Mouse (Mus musculus): Measurements from ENCODE around the gene Casc1. TPM values are rescaled to one million over a fixed set of nuclear protein-coding genes. Genes with fewer than 3 reads are reported as not detected.

Gene Casc1
- polyA plus RNA-seq, 1 experiment: 0.11 TPM

DNA sequence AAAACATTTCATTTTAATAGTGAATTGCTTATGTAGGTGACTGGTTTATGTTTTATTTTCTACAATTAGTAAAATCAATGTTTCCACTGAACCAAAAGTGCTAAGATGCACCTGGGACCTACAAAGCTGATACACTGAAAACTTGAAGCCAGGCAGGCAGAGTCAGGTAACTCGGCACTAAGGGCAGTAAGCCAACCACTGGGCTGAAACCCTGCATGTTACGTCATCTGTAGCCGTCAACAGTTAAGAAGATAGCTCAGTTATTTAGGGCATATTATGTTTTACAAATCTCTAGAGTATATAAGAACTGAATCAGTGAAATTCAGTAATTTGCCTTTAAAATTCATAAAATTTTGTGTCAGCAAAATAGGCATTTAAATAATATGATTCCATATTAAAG is 15.5 kb upstream of the Casc1 start:
- Histone ChIP-seq H3K4me2 (ENCODE audit: low read depth) (no peak overlapping the region), H3K27me3 (ENCODE audit: control insufficient read depth, insufficient read depth, insufficient read length) (no peaks in the 10 kb centered on the region), H3ac (ENCODE audit: control insufficient read depth, insufficient read length) (no peak overlapping the region), H3K79me2 (ENCODE audit: control insufficient read depth, insufficient read depth) (peaks cover 17% of the 10 kb centered on the region), H3K36me3 (ENCODE audit: control insufficient read depth, insufficient read depth) (peaks cover 48% of the 10 kb centered on the region), H3K4me3 (no peak overlapping the region)
- no peak for TF ChIP-seq SRF (IDR thresholded peaks at IDR 0.05; ENCODE audit: control insufficient read depth, insufficient read length, low read depth)
- TF ChIP-seq MYOG (IDR thresholded peaks at IDR 0.05; ENCODE audit: control insufficient read depth in 1 of 3, insufficient read depth in 1 of 3, insufficient read length in 2 of 3, low read depth in 2 of 3): no peak
- TF ChIP-seq POLR2AphosphoS2 (IDR thresholded peaks at IDR 0.05; ENCODE audit: insufficient read length, low read depth): no peak
- TF ChIP-seq MYOD1 (IDR thresholded peaks at IDR 0.05; ENCODE audit: control insufficient read depth in 1 of 3, insufficient read length in 2 of 3, low read depth in 2 of 3): no peak
- no peak for TF ChIP-seq USF1 (IDR thresholded peaks at IDR 0.05; ENCODE audit: low read depth)
- TF ChIP-seq TCF3 (IDR thresholded peaks at IDR 0.05; ENCODE audit: insufficient read length, low read depth): no peak
- TF ChIP-seq MAX (IDR thresholded peaks at IDR 0.05; ENCODE audit: low read depth): no peak

DNA sequence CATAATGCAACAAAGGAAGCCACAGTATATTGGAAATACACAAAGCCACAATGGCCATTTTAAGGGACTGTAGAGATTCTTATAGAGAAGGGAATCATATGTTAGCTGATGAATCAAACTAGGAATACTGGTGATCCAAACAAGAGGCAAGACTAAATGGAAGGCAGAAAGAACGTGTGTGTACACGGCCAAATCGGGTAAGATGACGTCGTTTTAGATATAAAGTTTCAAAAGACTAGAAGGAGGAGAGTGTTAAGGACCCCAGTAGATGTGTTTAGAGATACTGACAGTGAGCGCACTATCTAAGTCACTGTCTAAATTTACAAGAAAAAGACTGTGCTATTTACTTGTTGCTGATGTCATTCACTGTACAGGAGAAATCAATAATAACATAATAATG is 13.4 kb upstream of the Casc1 start:
- TF ChIP-seq TCF3 (IDR thresholded peaks at IDR 0.05; ENCODE audit: insufficient read length, low read depth) (no peak), SRF (IDR thresholded peaks at IDR 0.05; ENCODE audit: control insufficient read depth, insufficient read length, low read depth) (no peak), MYOG (IDR thresholded peaks at IDR 0.05; ENCODE audit: control insufficient read depth in 1 of 3, insufficient read depth in 1 of 3, insufficient read length in 2 of 3, low read depth in 2 of 3) (no peak), POLR2AphosphoS2 (IDR thresholded peaks at IDR 0.05; ENCODE audit: insufficient read length, low read depth) (no peak), MYOD1 (IDR thresholded peaks at IDR 0.05; ENCODE audit: control insufficient read depth in 1 of 3, insufficient read length in 2 of 3, low read depth in 2 of 3) (no peak), E2F4 (IDR thresholded peaks at IDR 0.05; ENCODE audit: insufficient read depth) (no peak), CEBPB (IDR thresholded peaks at IDR 0.05; ENCODE audit: insufficient read depth, poor library complexity, severe bottlenecking) (no peak), TCF12 (IDR thresholded peaks at IDR 0.05; ENCODE audit: insufficient read depth, poor library complexity, severe bottlenecking) (no peak), MAX (IDR thresholded peaks at IDR 0.05; ENCODE audit: low read depth) (no peak), USF1 (IDR thresholded peaks at IDR 0.05; ENCODE audit: low read depth) (no peak), POLR2A (IDR thresholded peaks at IDR 0.05; ENCODE audit: insufficient read length, low read depth) (no peak), REST (IDR thresholded peaks at IDR 0.05; ENCODE audit: insufficient read depth, insufficient read length) (no peak)
- H3K27me3 ChIP-seq (ENCODE audit: control insufficient read depth, insufficient read depth, insufficient read length): no peaks in the 10 kb centered on the region

DNA sequence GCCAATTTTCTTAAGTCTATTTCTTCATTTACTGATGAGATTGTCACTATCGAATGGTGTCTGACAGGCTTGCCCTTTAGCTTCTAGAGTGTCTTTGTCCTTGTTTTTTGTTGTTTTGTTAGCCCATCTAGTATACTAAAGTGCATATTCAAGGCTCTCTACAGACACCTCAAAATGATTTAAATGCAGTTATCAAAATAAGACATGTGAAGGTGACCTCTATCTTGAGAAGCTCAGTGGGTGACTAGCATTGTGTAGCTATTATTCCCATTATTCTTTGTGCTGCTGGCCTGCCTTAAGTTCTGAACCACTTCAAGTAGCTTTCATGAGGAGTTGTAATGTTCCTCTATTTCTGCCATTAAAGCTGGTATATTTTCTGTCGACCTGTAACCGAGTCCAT is 5.0 kb upstream of the Casc1 start:
- Histone ChIP-seq H3K4me3 (no peak overlapping the region), H3K36me3 (ENCODE audit: control insufficient read depth, insufficient read depth) (peaks cover 37% of the 10 kb centered on the region), H3K4me2 (ENCODE audit: low read depth) (no peak overlapping the region), H3K79me2 (ENCODE audit: control insufficient read depth, insufficient read depth) (peaks cover 11% of the 10 kb centered on the region), H3K27me3 (ENCODE audit: control insufficient read depth, insufficient read depth, insufficient read length) (no peaks in the 10 kb centered on the region), H3ac (ENCODE audit: control insufficient read depth, insufficient read length) (no peak overlapping the region)
- TF ChIP-seq SRF (IDR thresholded peaks at IDR 0.05; ENCODE audit: control insufficient read depth, insufficient read length, low read depth) (no peak), MYOD1 (IDR thresholded peaks at IDR 0.05; ENCODE audit: control insufficient read depth in 1 of 3, insufficient read length in 2 of 3, low read depth in 2 of 3) (no peak), CEBPB (IDR thresholded peaks at IDR 0.05; ENCODE audit: insufficient read depth, poor library complexity, severe bottlenecking) (no peak), MYOG (IDR thresholded peaks at IDR 0.05; ENCODE audit: control insufficient read depth in 1 of 3, insufficient read depth in 1 of 3, insufficient read length in 2 of 3, low read depth in 2 of 3) (no peak), TCF12 (IDR thresholded peaks at IDR 0.05; ENCODE audit: insufficient read depth, poor library complexity, severe bottlenecking) (no peak), MAX (IDR thresholded peaks at IDR 0.05; ENCODE audit: low read depth) (no peak), E2F4 (IDR thresholded peaks at IDR 0.05; ENCODE audit: insufficient read depth) (no peak), POLR2AphosphoS2 (IDR thresholded peaks at IDR 0.05; ENCODE audit: insufficient read length, low read depth) (no peak), USF1 (IDR thresholded peaks at IDR 0.05; ENCODE audit: low read depth) (no peak), TCF3 (IDR thresholded peaks at IDR 0.05; ENCODE audit: insufficient read length, low read depth) (no peak), POLR2A (IDR thresholded peaks at IDR 0.05; ENCODE audit: insufficient read length, low read depth) (no peak), REST (IDR thresholded peaks at IDR 0.05; ENCODE audit: insufficient read depth, insufficient read length) (no peak)

More for the DNA sequence above, 13.4 kb upstream of the Casc1 start:
- peaks cover 49% of the 10 kb centered on the region for H3K36me3 ChIP-seq (ENCODE audit: control insufficient read depth, insufficient read depth)
- H3K4me2 ChIP-seq (ENCODE audit: low read depth): no peak overlapping the region
- H3K79me2 ChIP-seq (ENCODE audit: control insufficient read depth, insufficient read depth): peaks cover 17% of the 10 kb centered on the region
- H3K4me3 ChIP-seq: no peak overlapping the region
- no peak overlapping the region for H3ac ChIP-seq (ENCODE audit: control insufficient read depth, insufficient read length)

DNA sequence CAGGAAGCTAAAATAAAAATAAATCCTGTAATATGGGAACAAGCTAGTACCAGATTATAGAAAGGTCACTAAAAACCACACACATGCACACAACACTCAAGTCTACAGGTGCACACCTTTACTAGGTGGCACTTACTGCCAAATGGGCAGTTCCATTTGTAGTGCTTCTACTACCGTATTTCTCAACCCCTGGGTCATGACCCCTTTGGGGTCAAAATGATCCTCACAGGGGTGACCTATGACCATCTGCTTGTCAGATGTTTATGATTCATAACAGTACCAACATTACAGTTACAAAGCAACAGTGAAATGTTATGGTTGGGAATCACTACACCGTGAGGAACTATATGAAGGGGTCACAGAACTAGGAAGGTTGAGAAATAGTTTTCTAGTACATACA is 3.1 kb upstream of the Casc1 start:
- Histone ChIP-seq H3K4me3 (no peak overlapping the region), H3K79me2 (ENCODE audit: control insufficient read depth, insufficient read depth) (peaks cover 11% of the 10 kb centered on the region), H3K4me2 (ENCODE audit: low read depth) (no peak overlapping the region), H3K27me3 (ENCODE audit: control insufficient read depth, insufficient read depth, insufficient read length) (no peaks in the 10 kb centered on the region), H3K36me3 (ENCODE audit: control insufficient read depth, insufficient read depth) (peaks cover 23% of the 10 kb centered on the region), H3ac (ENCODE audit: control insufficient read depth, insufficient read length) (no peak overlapping the region)
- TF ChIP-seq SRF (IDR thresholded peaks at IDR 0.05; ENCODE audit: control insufficient read depth, insufficient read length, low read depth) (no peak), MYOG (IDR thresholded peaks at IDR 0.05; ENCODE audit: control insufficient read depth in 1 of 3, insufficient read depth in 1 of 3, insufficient read length in 2 of 3, low read depth in 2 of 3) (no peak), REST (IDR thresholded peaks at IDR 0.05; ENCODE audit: insufficient read depth, insufficient read length) (no peak), USF1 (IDR thresholded peaks at IDR 0.05; ENCODE audit: low read depth) (no peak), MAX (IDR thresholded peaks at IDR 0.05; ENCODE audit: low read depth) (no peak), TCF12 (IDR thresholded peaks at IDR 0.05; ENCODE audit: insufficient read depth, poor library complexity, severe bottlenecking) (no peak), POLR2A (IDR thresholded peaks at IDR 0.05; ENCODE audit: insufficient read length, low read depth) (no peak), CEBPB (IDR thresholded peaks at IDR 0.05; ENCODE audit: insufficient read depth, poor library complexity, severe bottlenecking) (no peak), TCF3 (IDR thresholded peaks at IDR 0.05; ENCODE audit: insufficient read length, low read depth) (no peak), MYOD1 (IDR thresholded peaks at IDR 0.05; ENCODE audit: control insufficient read depth in 1 of 3, insufficient read length in 2 of 3, low read depth in 2 of 3) (no peak), POLR2AphosphoS2 (IDR thresholded peaks at IDR 0.05; ENCODE audit: insufficient read length, low read depth) (no peak), E2F4 (IDR thresholded peaks at IDR 0.05; ENCODE audit: insufficient read depth) (no peak)
